Mouse (Mus musculus) thymus, postnatal 14 days (tissue): ENCODE data around the gene Elfn1.

Source experiments
- DNase-seq: peaks from one replicate; pipeline ENCODE4 v3.0.0; 2021

Gene Elfn1

GRCm38 (mm10) chr5:139907714-139908242, at the start of gene Elfn1:
TSS of gene Elfn1 (plus strand) at chr5:139907943.
- DNase-seq = peak; percentile 23

GRCm38 (mm10) chr5:139860328-139861104, 47.2 kb upstream of the Elfn1 start:
- DNase-seq = no peak

GRCm38 (mm10) chr5:139862759-139863158, 45.0 kb upstream of the Elfn1 start:
- no peak for DNase-seq

- DNase-seq = no peak
Observed at GRCm38 (mm10) chr5:139870886-139871285, 36.9 kb upstream of the Elfn1 start.

GRCm38 (mm10) chr5:139871526-139871925, 36.2 kb upstream of the Elfn1 start:
- DNase-seq = no peak

GRCm38 (mm10) chr5:139877563-139877962, 30.2 kb upstream of the Elfn1 start:
- DNase-seq = no peak

GRCm38 (mm10) chr5:139879694-139880093, 28.0 kb upstream of the Elfn1 start:
- DNase-seq = no peak

- DNase-seq = no peak
Observed at GRCm38 (mm10) chr5:139881161-139881560, 26.6 kb upstream of the Elfn1 start.

- no peak for DNase-seq
Observed at GRCm38 (mm10) chr5:139888624-139889023, 19.1 kb upstream of the Elfn1 start.

GRCm38 (mm10) chr5:139889370-139889769, 18.4 kb upstream of the Elfn1 start:
- DNase-seq = no peak

- DNase-seq = no peak
Observed at GRCm38 (mm10) chr5:139892326-139892994, 15.3 kb upstream of the Elfn1 start.

- no peak for DNase-seq
Observed at GRCm38 (mm10) chr5:139892995-139893345, 14.8 kb upstream of the Elfn1 start.

- peak; percentile 9 for DNase-seq
Observed at GRCm38 (mm10) chr5:139894025-139894508, 13.7 kb upstream of the Elfn1 start.

GRCm38 (mm10) chr5:139899044-139899443, 8.7 kb upstream of the Elfn1 start:
- DNase-seq = no peak

GRCm38 (mm10) chr5:139905121-139905520, 2.6 kb upstream of the Elfn1 start:
- no peak for DNase-seq

GRCm38 (mm10) chr5:139906507-139906906, 1.2 kb upstream of the Elfn1 start:
- DNase-seq = no peak

- peak; percentile 57 for DNase-seq
Observed at GRCm38 (mm10) chr5:139907241-139907640, 502 bp upstream of the Elfn1 start.

- peak; percentile 17 for DNase-seq
Observed at GRCm38 (mm10) chr5:139908243-139908810, 584 bp downstream of the Elfn1 start.

GRCm38 (mm10) chr5:139908811-139909627, 1.3 kb downstream of the Elfn1 start:
- peak; percentile 41 for DNase-seq

- DNase-seq = peak; percentile 33
Observed at GRCm38 (mm10) chr5:139909710-139910550, 2.2 kb downstream of the Elfn1 start.

GRCm38 (mm10) chr5:139910755-139911300, 3.1 kb downstream of the Elfn1 start:
- no peak for DNase-seq
